Mouse (Mus musculus): ENCODE results near the gene Lca5l. TPM values are rescaled to one million over a fixed set of nuclear protein-coding genes. Genes with fewer than 3 reads are reported as not detected.

Gene Lca5l
- polyA plus RNA-seq, 1 experiment from 2014 or later: 1.2 TPM

GRCm38 (mm10) chr16:96159794-96160346, 32.2 kb downstream of the Lca5l start:
- peak overlapping the region; percentile 54; the same call in 1 of the 2 replicates for H3K4me3 ChIP-seq (ENCODE audit: low read depth, low read length)
- DNase-seq (ENCODE audit: low spot score): peak; percentile 53
- 85% methylated on average over 20 of the region's 20 CpGs for WGBS

GRCm38 (mm10) chr16:96159091-96159731, 32.9 kb downstream of the Lca5l start:
- peak; percentile 85 for ATAC-seq (replicated peaks; ENCODE audit: low FRiP score)
- H3K9me3 ChIP-seq (ENCODE audit: control insufficient read depth, low read length): no peaks in the 10 kb centered on the region
- H3K4me2 ChIP-seq (ENCODE audit: low read depth, low read length, severe bottlenecking): peak overlapping the region; percentile 97
- H3K36me3 ChIP-seq (ENCODE audit: control insufficient read depth, insufficient read depth, low read length): no peaks in the 10 kb centered on the region
- DNase-seq (ENCODE audit: low spot score): peak; percentile 90
- no peaks in the 10 kb centered on the region for H3K27me3 ChIP-seq (ENCODE audit: control insufficient read depth, insufficient read depth, low read length)
- H3K27ac ChIP-seq (ENCODE audit: low read depth, low read length): 0 out of 2 replicates have a peak overlapping the region, but pooled peaks have one; percentile 31
- peak overlapping the region; percentile 54 for H3K4me3 ChIP-seq (ENCODE audit: low read depth, low read length)
- peaks cover 7% of the 10 kb centered on the region; the same call in 1 of the 2 replicates for H3K4me1 ChIP-seq (replicated peaks; ENCODE audit: control insufficient read depth, insufficient read depth, low read length)
- under 1% methylated on average over 67 of the region's 67 CpGs for WGBS
- H3K9ac ChIP-seq (ENCODE audit: low read length): peak overlapping the region; percentile 84

More at GRCm38 (mm10) chr16:96159794-96160346, 32.2 kb downstream of the Lca5l start:
- H3K9me3 ChIP-seq (ENCODE audit: control insufficient read depth, low read length): no peaks in the 10 kb centered on the region
- H3K4me1 ChIP-seq (replicated peaks; ENCODE audit: control insufficient read depth, insufficient read depth, low read length): peaks cover 7% of the 10 kb centered on the region; the same call in 1 of the 2 replicates
- H3K9ac ChIP-seq (ENCODE audit: low read length): peak overlapping the region; percentile 84
- no peak overlapping the region for H3K27ac ChIP-seq (ENCODE audit: low read depth, low read length)
- ATAC-seq (replicated peaks; ENCODE audit: low FRiP score): 0 out of 2 replicates have a peak, but pooled peaks have one; percentile 11
- no peaks in the 10 kb centered on the region for H3K36me3 ChIP-seq (ENCODE audit: control insufficient read depth, insufficient read depth, low read length)
- H3K27me3 ChIP-seq (ENCODE audit: control insufficient read depth, insufficient read depth, low read length): no peaks in the 10 kb centered on the region
- peak overlapping the region; percentile 97 for H3K4me2 ChIP-seq (ENCODE audit: low read depth, low read length, severe bottlenecking)

DNA sequence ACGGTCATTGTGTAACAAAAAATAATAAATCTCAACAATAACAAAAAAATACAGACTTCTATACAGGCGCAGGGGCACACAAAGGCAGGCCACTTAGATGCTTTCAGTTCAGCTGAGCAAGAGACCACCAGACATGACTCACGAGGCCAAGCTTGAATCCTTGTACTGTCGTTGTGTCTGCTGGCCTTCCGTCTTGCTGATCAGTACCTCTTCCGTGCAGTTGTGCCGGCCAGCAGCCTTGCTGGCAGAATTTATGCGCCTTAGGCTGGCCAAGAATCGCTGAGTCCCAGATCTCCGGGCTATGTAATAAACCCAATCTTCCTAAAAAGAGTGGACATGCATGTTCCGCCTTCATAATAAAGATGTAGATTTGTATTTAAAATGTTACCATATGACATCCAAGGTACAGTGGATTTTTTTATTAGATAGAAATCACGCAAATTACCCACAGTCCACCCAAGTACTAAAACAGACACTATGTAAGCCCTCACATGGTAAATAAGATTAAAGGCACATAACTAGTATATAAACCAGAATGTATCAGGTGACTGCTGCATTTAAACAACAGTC, 33.5 kb downstream of the Lca5l start:
- peak overlapping the region; percentile 54 for H3K4me3 ChIP-seq (ENCODE audit: low read depth, low read length)
- H3K4me2 ChIP-seq (ENCODE audit: low read depth, low read length, severe bottlenecking): peak overlapping the region; percentile 97
- ATAC-seq (replicated peaks; ENCODE audit: low FRiP score) (no peak), DNase-seq (ENCODE audit: low spot score) (no peak)
- WGBS: 61% methylated on average over 12 of the region's 12 CpGs
- H3K27me3 ChIP-seq (ENCODE audit: control insufficient read depth, insufficient read depth, low read length): no peaks in the 10 kb centered on the region
- no peak overlapping the region for H3K27ac ChIP-seq (ENCODE audit: low read depth, low read length)
- H3K9me3 ChIP-seq (ENCODE audit: control insufficient read depth, low read length): no peaks in the 10 kb centered on the region
- H3K4me1 ChIP-seq (replicated peaks; ENCODE audit: control insufficient read depth, insufficient read depth, low read length): peaks cover 7% of the 10 kb centered on the region; the same call in 1 of the 2 replicates
- no peaks in the 10 kb centered on the region for H3K36me3 ChIP-seq (ENCODE audit: control insufficient read depth, insufficient read depth, low read length)
- H3K9ac ChIP-seq (ENCODE audit: low read length): peak overlapping the region; percentile 84

GRCm38 (mm10) chr16:96157171-96157570, 34.9 kb downstream of the Lca5l start:
- H3K9me3 ChIP-seq (ENCODE audit: control insufficient read depth, low read length): no peaks in the 10 kb centered on the region
- no peak for ATAC-seq (replicated peaks; ENCODE audit: low FRiP score)
- H3K27me3 ChIP-seq (ENCODE audit: control insufficient read depth, insufficient read depth, low read length): no peaks in the 10 kb centered on the region
- H3K4me2 ChIP-seq (ENCODE audit: low read depth, low read length, severe bottlenecking): no peak overlapping the region
- H3K9ac ChIP-seq (ENCODE audit: low read length): no peak overlapping the region
- no peak overlapping the region for H3K4me3 ChIP-seq (ENCODE audit: low read depth, low read length)
- DNase-seq (ENCODE audit: low spot score): no peak
- H3K4me1 ChIP-seq (replicated peaks; ENCODE audit: control insufficient read depth, insufficient read depth, low read length): peaks cover 7% of the 10 kb centered on the region; the same call in 1 of the 2 replicates
- H3K36me3 ChIP-seq (ENCODE audit: control insufficient read depth, insufficient read depth, low read length): no peaks in the 10 kb centered on the region; the same call in 1 of the 2 replicates
- no peak overlapping the region for H3K27ac ChIP-seq (ENCODE audit: low read depth, low read length)
- 96% methylated on average over 11 of the region's 11 CpGs for WGBS

- H3K36me3 ChIP-seq (ENCODE audit: control insufficient read depth, insufficient read depth, low read length): no peaks in the 10 kb centered on the region; the same call in 1 of the 2 replicates
- 91% methylated on average over 8 of the region's 8 CpGs for WGBS
- no peak overlapping the region for H3K4me3 ChIP-seq (ENCODE audit: low read depth, low read length)
- no peak overlapping the region for H3K27ac ChIP-seq (ENCODE audit: low read depth, low read length)
- DNase-seq (ENCODE audit: low spot score) (no peak), ATAC-seq (replicated peaks; ENCODE audit: low FRiP score) (no peak)
- no peaks in the 10 kb centered on the region for H3K27me3 ChIP-seq (ENCODE audit: control insufficient read depth, insufficient read depth, low read length)
- no peak overlapping the region for H3K9ac ChIP-seq (ENCODE audit: low read length)
- no peak overlapping the region for H3K4me2 ChIP-seq (ENCODE audit: low read depth, low read length, severe bottlenecking)
- no peaks in the 10 kb centered on the region for H3K9me3 ChIP-seq (ENCODE audit: control insufficient read depth, low read length)
- peaks cover 7% of the 10 kb centered on the region; the same call in 1 of the 2 replicates for H3K4me1 ChIP-seq (replicated peaks; ENCODE audit: control insufficient read depth, insufficient read depth, low read length)
Measured at GRCm38 (mm10) chr16:96156019-96156418, 36.1 kb downstream of the Lca5l start.

DNA sequence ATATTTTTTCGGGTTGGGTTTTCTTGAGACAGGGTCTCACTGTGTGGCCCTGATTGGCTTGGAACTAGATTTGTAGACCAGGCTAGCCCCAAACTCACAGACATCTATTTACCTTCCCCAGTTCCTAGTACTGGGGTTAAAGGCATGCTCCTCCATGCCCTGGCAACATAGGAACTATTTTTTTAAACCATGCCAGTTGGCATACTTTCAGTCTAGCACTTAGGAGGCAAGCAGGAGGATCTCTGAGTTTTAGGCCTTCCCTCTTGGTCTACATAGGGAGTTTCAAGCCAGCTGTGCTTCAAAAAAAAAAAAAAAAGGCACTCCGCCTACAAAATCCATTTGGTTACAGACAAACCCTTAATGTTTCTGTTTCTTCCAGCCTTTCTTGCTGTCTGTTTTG, 37.6 kb downstream of the Lca5l start:
- Histone ChIP-seq H3K27me3 (ENCODE audit: control insufficient read depth, insufficient read depth, low read length) (no peaks in the 10 kb centered on the region), H3K4me3 (ENCODE audit: low read depth, low read length) (no peak overlapping the region), H3K27ac (ENCODE audit: low read depth, low read length) (no peak overlapping the region), H3K36me3 (ENCODE audit: control insufficient read depth, insufficient read depth, low read length) (no peaks in the 10 kb centered on the region; the same call in 1 of the 2 replicates), H3K4me2 (ENCODE audit: low read depth, low read length, severe bottlenecking) (no peak overlapping the region), H3K9ac (ENCODE audit: low read length) (no peak overlapping the region; the same call in 1 of the 2 replicates), H3K9me3 (ENCODE audit: control insufficient read depth, low read length) (no peaks in the 10 kb centered on the region), H3K4me1 (replicated peaks; ENCODE audit: control insufficient read depth, insufficient read depth, low read length) (peaks cover 7% of the 10 kb centered on the region; the same call in 1 of the 2 replicates)
- no peak for ATAC-seq (replicated peaks; ENCODE audit: low FRiP score)
- 96% methylated on average over 2 of the region's 2 CpGs for WGBS
- DNase-seq (ENCODE audit: low spot score): no peak

DNA sequence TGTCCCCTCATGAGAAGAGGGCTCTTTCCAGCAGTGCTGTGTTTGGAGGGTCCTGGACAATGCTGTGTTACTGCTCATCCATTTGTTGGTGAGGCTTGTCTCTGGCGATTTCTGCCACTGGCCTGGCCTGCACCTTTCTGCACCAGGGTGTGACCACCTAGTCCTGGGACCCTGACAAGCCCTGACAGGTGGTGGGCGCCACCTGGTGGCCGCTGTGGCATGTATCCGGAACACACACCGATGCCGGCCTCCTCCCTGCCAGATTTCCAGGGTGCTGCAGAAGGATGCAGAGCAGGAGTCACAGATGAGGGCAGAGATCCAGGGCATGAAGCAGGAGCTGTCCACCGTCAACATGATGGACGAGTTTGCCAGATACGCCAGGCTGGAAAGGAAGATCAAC, 40.5 kb downstream of the Lca5l start:
- Histone ChIP-seq H3K4me1 (replicated peaks; ENCODE audit: control insufficient read depth, insufficient read depth, low read length) (no peaks in the 10 kb centered on the region; the same call in 1 of the 2 replicates), H3K27me3 (ENCODE audit: control insufficient read depth, insufficient read depth, low read length) (no peaks in the 10 kb centered on the region), H3K4me3 (ENCODE audit: low read depth, low read length) (no peak overlapping the region), H3K27ac (ENCODE audit: low read depth, low read length) (no peak overlapping the region), H3K9me3 (ENCODE audit: control insufficient read depth, low read length) (no peaks in the 10 kb centered on the region), H3K4me2 (ENCODE audit: low read depth, low read length, severe bottlenecking) (no peak overlapping the region), H3K9ac (ENCODE audit: low read length) (no peak overlapping the region), H3K36me3 (ENCODE audit: control insufficient read depth, insufficient read depth, low read length) (no peaks in the 10 kb centered on the region; the same call in 1 of the 2 replicates)
- WGBS: 28% methylated on average over 9 of the region's 9 CpGs
- ATAC-seq (replicated peaks; ENCODE audit: low FRiP score) (peak; percentile 76; the same call in 1 of the 2 replicates), DNase-seq (ENCODE audit: low spot score) (peak; percentile 89)

- H3K4me3 ChIP-seq (ENCODE audit: low read depth, low read length): no peak overlapping the region
- H3K9me3 ChIP-seq (ENCODE audit: control insufficient read depth, low read length): no peaks in the 10 kb centered on the region
- H3K4me2 ChIP-seq (ENCODE audit: low read depth, low read length, severe bottlenecking): no peak overlapping the region
- WGBS: 82% methylated on average over 4 of the region's 4 CpGs
- H3K27ac ChIP-seq (ENCODE audit: low read depth, low read length): no peak overlapping the region
- ATAC-seq (replicated peaks; ENCODE audit: low FRiP score) (no peak), DNase-seq (ENCODE audit: low spot score) (no peak)
- H3K36me3 ChIP-seq (ENCODE audit: control insufficient read depth, insufficient read depth, low read length): no peaks in the 10 kb centered on the region; the same call in 1 of the 2 replicates
- no peaks in the 10 kb centered on the region for H3K27me3 ChIP-seq (ENCODE audit: control insufficient read depth, insufficient read depth, low read length)
- H3K9ac ChIP-seq (ENCODE audit: low read length): no peak overlapping the region
- H3K4me1 ChIP-seq (replicated peaks; ENCODE audit: control insufficient read depth, insufficient read depth, low read length): no peaks in the 10 kb centered on the region; the same call in 1 of the 2 replicates
Measured at GRCm38 (mm10) chr16:96150995-96151394, 41.1 kb downstream of the Lca5l start.

Data from forebrain, embryonic 11.5 days (tissue).